Mouse (Mus musculus): Measurements from ENCODE around the gene Tjp2.

GRCm38 (mm10) chr19:24258368-24258767, 33.5 kb upstream of the Tjp2 start:
- TF ChIP-seq POLR2A (IDR thresholded peaks at IDR 0.05; ENCODE audit: control insufficient read depth, extremely low read depth, insufficient read depth, low read length, poor library complexity) (no peak), CTCF (IDR thresholded peaks at IDR 0.05; ENCODE audit: borderline replicate concordance, control insufficient read depth, extremely low read depth, insufficient read depth, low read length, poor library complexity) (no peak)

Measured in thymus, adult 2 months (tissue).